Mouse (Mus musculus) small intestine, adult 2 months (tissue): ENCODE measurements around the gene Mcoln3.

Source experiments
- CTCF ChIP-seq: fragments of 200-500 bp; IDR thresholded peaks from 2 replicates; pipeline ENCODE4 v1.5.1; 2012; ENCODE audit warnings: low read depth, mild to moderate bottlenecking, control low read depth, inconsistent platforms, low read length, moderate library complexity, mixed read lengths; ENCODE audit not compliant: insufficient replicate concordance, insufficient read length; ENCODE audit errors: extremely low read depth
- POLR2A ChIP-seq: fragments of 200-500 bp; IDR thresholded peaks from 2 replicates; pipeline ENCODE4 v1.6.1; 2012; ENCODE audit warnings: low read depth, mild to moderate bottlenecking, control low read depth, inconsistent platforms, low read length, moderate library complexity

DNA sequence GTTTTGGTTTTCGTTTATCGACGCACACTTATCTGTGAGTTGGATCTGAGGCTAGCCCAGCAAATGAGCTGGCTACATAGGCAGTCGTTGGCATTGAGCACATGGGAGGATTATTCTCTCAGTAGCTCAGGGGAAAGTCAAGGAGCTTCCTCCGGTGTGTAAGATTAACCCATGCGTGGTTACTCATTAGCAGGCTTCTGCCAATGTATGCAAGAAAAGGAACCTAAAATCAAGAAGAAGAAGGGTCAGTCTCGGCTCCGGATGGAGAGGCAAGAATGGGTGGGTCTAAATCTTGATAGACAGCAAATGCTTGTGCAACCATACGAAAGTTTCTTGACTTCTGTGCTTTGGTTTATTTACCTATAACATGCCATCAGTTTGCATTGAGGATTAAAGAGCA, 57.0 kb downstream of the Mcoln3 start:
- TF ChIP-seq CTCF: no peak
- no peak for TF ChIP-seq POLR2A
